Mouse (Mus musculus) G1E (cell line): ENCODE measurements around the gene Rora.

Experiments
- CTCF ChIP-seq: IDR thresholded peaks from 2 replicates; pipeline ENCODE4 v1.5.1; 2012; ENCODE audit warnings: low read depth, low read length, inconsistent platforms, mixed read lengths
- GATA1 ChIP-seq: IDR thresholded peaks from 2 replicates; pipeline ENCODE4 v1.6.1; 2012; ENCODE audit warnings: borderline replicate concordance, low read length, inconsistent platforms, mixed read lengths
- POLR2AphosphoS5 ChIP-seq: IDR thresholded peaks from 2 replicates; pipeline ENCODE4 v1.6.1; 2012; ENCODE audit warnings: low read depth, low read length, inconsistent platforms; ENCODE audit not compliant: insufficient replicate concordance
- TAL1 ChIP-seq: conservative IDR thresholded peaks from 2 replicates; pipeline ENCODE4 v1.6.1; 2012; ENCODE audit warnings: low read depth, low read length, inconsistent platforms, mixed read lengths

GRCm38 (mm10) chr9:69354228-69354627 is 700.6 kb downstream of the Rora start:
- TF ChIP-seq CTCF, result no peak
- no peak for TF ChIP-seq POLR2AphosphoS5
- TF ChIP-seq GATA1, result no peak
- TF ChIP-seq TAL1, result no peak
